Mouse (Mus musculus): ENCODE data around the gene Qtrt1. TPM values are rescaled to one million over a fixed set of nuclear protein-coding genes. Genes with fewer than 3 reads are reported as not detected.

The Qtrt1 gene
- polyA plus RNA-seq, 1 experiment from 2014 or later: 24.3 TPM

DNA sequence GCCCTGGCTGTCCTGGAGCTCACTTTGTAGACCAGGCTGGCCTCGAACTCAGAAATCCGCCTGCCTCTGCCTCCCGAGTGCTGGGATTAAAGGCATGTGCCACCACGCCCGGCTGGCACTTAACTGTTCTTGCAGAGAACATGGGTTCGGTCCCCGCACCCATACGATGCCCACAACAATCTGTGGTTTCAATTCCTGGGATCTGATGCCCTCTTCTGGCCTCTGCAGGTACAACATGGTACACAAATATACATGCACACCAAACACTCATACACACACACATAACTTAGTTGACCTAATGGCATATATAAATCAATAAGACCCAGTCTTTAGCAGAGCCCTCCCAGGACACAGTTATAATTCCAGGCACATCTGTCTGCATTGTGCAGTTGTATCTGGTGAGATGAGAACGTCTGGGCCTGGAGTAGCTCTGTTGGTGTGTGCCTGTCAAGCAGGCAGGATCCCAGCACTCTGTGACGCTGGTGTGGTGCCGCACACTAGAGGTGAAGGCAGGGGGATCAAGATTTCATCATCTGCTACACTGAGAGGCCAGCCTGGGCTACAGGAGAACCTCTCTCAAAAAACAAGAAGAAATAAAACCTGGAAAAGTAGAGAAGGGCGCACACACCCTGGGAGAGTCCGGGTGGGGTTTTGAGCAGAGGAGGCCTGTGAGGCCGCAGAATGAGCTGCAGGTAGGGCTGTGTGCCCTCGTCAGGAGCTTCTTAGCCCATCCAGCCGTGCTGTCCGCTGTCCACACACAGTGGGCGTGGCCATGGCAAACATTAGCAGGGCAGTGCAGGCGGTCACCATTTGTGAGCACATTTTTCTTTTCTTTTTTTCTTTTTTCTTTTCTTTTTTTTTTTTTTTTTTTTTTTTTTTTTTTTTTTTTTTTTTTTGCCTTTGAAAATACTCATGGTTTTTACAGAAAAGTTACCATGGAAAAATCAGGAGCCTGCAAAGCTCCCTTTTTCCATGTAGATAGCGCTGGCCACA is 57.7 kb downstream of the Qtrt1 start:
- ATAC-seq (ENCODE audit: insufficient number of reproducible peaks, insufficient read depth, low FRiP score, low read depth): no peak
- 90% methylated on average over 20 of the region's 20 CpGs for WGBS

More for the DNA sequence above, 57.7 kb downstream of the Qtrt1 start:
- H3K9ac ChIP-seq (ENCODE audit: low read length): no peak overlapping the region
- H3K27ac ChIP-seq (replicated peaks in 1 of 2; ENCODE audit: control insufficient read depth in 1 of 2, insufficient read depth in 1 of 2, low read depth in 2 of 2, low read length in 2 of 2): no peak overlapping the region
- H3K36me3 ChIP-seq (ENCODE audit: control insufficient read depth, insufficient read depth, low read length): peaks cover 87% of the 10 kb centered on the region
- no peak overlapping the region for H3K4me2 ChIP-seq (ENCODE audit: low read length)
- H3K27me3 ChIP-seq (ENCODE audit: control insufficient read depth, insufficient read depth, low read length): no peaks in the 10 kb centered on the region
- no peak overlapping the region for H3K4me3 ChIP-seq (ENCODE audit: control insufficient read depth in 1 of 2, insufficient read depth in 1 of 2, low read depth in 1 of 2, low read length in 2 of 2)
- H3K4me1 ChIP-seq (ENCODE audit: control insufficient read depth in 2 of 2, insufficient read depth in 2 of 2, low read length in 2 of 2): 0 out of 4 replicates have a peak, but pooled peaks cover 0 to under 1% of the 10 kb centered on the region in 2 experiments
- no peaks in the 10 kb centered on the region for H3K9me3 ChIP-seq (ENCODE audit: control insufficient read depth, low read length)

Other genes with a start within 250 kb of the Qtrt1 start
- gene Pde4a, start 246.1 kb upstream of the Qtrt1 start, polyA plus RNA-seq (2014; fragmentation: Nextera tagmentation; extraction: Ambion mirVana): 11.0 and 11.8 TPM in 2 replicates
- gene Keap1, start 172.5 kb upstream of the Qtrt1 start, polyA plus RNA-seq (2014; fragmentation: Nextera tagmentation; extraction: Ambion mirVana): 31.5 and 32.3 TPM in 2 replicates
- 0.18 and 0.26 TPM in 2 replicates for gene S1pr5, start 163.4 kb upstream of the Qtrt1 start, polyA plus RNA-seq (2014; fragmentation: Nextera tagmentation; extraction: Ambion mirVana)
- 47.2 and 51.4 TPM in 2 replicates for gene Atg4d, start 146.5 kb upstream of the Qtrt1 start, polyA plus RNA-seq (2014; fragmentation: Nextera tagmentation; extraction: Ambion mirVana)
- 7.6 and 12.6 TPM in 2 replicates for gene Kri1, start 123.9 kb upstream of the Qtrt1 start, polyA plus RNA-seq (2014; fragmentation: Nextera tagmentation; extraction: Ambion mirVana)
- gene Cdkn2d, start 120.4 kb upstream of the Qtrt1 start, polyA plus RNA-seq (2014; fragmentation: Nextera tagmentation; extraction: Ambion mirVana): 94.7 and 96.9 TPM in 2 replicates
- gene Ap1m2, start 99.5 kb upstream of the Qtrt1 start, polyA plus RNA-seq (2014; fragmentation: Nextera tagmentation; extraction: Ambion mirVana): 0.30 TPM in 1 of 2 replicates, not detected in the other
- gene Slc44a2, start 91.1 kb upstream of the Qtrt1 start, polyA plus RNA-seq (2014; fragmentation: Nextera tagmentation; extraction: Ambion mirVana): 66.4 and 67.9 TPM in 2 replicates
- gene Ilf3, start 44.0 kb upstream of the Qtrt1 start, polyA plus RNA-seq (2014; fragmentation: Nextera tagmentation; extraction: Ambion mirVana): 103 and 109 TPM in 2 replicates
- 57.1 and 58.2 TPM in 2 replicates for gene Dnm2, start 13.1 kb downstream of the Qtrt1 start, polyA plus RNA-seq (2014; fragmentation: Nextera tagmentation; extraction: Ambion mirVana)
- gene Tmed1, start 98.4 kb downstream of the Qtrt1 start, polyA plus RNA-seq (2014; fragmentation: Nextera tagmentation; extraction: Ambion mirVana): 77.5 and 81.4 TPM in 2 replicates
- 2.4 and 2.9 TPM in 2 replicates for gene AB124611, start 114.3 kb downstream of the Qtrt1 start, polyA plus RNA-seq (2014; fragmentation: Nextera tagmentation; extraction: Ambion mirVana)
- 38.1 and 41.0 TPM in 2 replicates for gene Carm1, start 135.1 kb downstream of the Qtrt1 start, polyA plus RNA-seq (2014; fragmentation: Nextera tagmentation; extraction: Ambion mirVana)
- 38.1 and 40.0 TPM in 2 replicates for gene Timm29, start 180.9 kb downstream of the Qtrt1 start, polyA plus RNA-seq (2014; fragmentation: Nextera tagmentation; extraction: Ambion mirVana)
- gene Yipf2, start 181.0 kb downstream of the Qtrt1 start, polyA plus RNA-seq (2014; fragmentation: Nextera tagmentation; extraction: Ambion mirVana): 11.5 and 11.7 TPM in 2 replicates
- 51.1 and 52.8 TPM in 2 replicates for gene Smarca4, start 204.3 kb downstream of the Qtrt1 start, polyA plus RNA-seq (2014; fragmentation: Nextera tagmentation; extraction: Ambion mirVana)